In genomic region chr2:167368328-167368727, GRCm38 (mm10) we compare ENCODE assay signal across 9 mouse cellular contexts. TPM values are rescaled to one million over a fixed set of nuclear protein-coding genes. Genes with fewer than 3 reads are reported as not detected.
DNase-seq lines count a peak whose midpoint lies in the region; ATAC-seq and TF ChIP-seq lines count a peak whose summit lies in the region.
"Had no signal": no experiment of that assay in that cellular context is flagged by ENCODE, and none has a peak within 500 bp of the region (broad histone marks: within the 10 kb centered on the region; RNA-seq: fewer than 3 reads in every experiment).

No protein-coding gene starts in this region.

- DNase-seq in heart, postnatal 4 days: no peak
- DNase-seq in MN1 (ENCODE audit: low spot score): peak; percentile 49
- DNase-seq in liver, postnatal 0 days: peak; percentile 78
- DNase-seq in spleen, postnatal 36 days (ENCODE audit: low spot score in 2 of 2): peak; percentile 95 to 96
- no peak for DNase-seq in cerebellum, postnatal 10 days
- no peak for DNase-seq in left cerebral cortex, adult 18-20 months (ENCODE audit: low spot score in 2 of 2)
- no peak for DNase-seq in retina, embryonic 14.5 days (ENCODE audit: low spot score)

- H3K4me1 ChIP-seq in heart, embryonic 16.5 days (ENCODE audit: control insufficient read depth, insufficient read depth, low read length): peaks cover 9% of the 10 kb centered on the region
- H3K4me1 ChIP-seq in liver, postnatal 0 days (ENCODE audit: insufficient read depth): peaks cover 6% of the 10 kb centered on the region; the same call in 1 of the 2 replicates

- ATAC-seq in heart, embryonic 16.5 days (replicated peaks; ENCODE audit: extremely low read depth, insufficient read depth, low FRiP score): peak; percentile 49
- ATAC-seq in liver, postnatal 0 days: peak; percentile 75

- peak overlapping the region; percentile 23; the same call in 1 of the 2 replicates for H3K27ac ChIP-seq in heart, embryonic 16.5 days (ENCODE audit: low read length)
- H3K27ac ChIP-seq in liver, postnatal 0 days (ENCODE audit: low read depth): peak overlapping the region; percentile 83
- H3K27ac ChIP-seq: heart, adult 2 months had no signal

- no peaks in the 10 kb centered on the region for H3K36me3 ChIP-seq in heart, embryonic 16.5 days (ENCODE audit: control insufficient read depth, insufficient read depth)
- no peaks in the 10 kb centered on the region for H3K36me3 ChIP-seq in liver, postnatal 0 days (replicated peaks; ENCODE audit: insufficient read depth, low read length)

- H3K4me3 ChIP-seq in heart, embryonic 16.5 days (ENCODE audit: low read length): peak overlapping the region; percentile 16
- no peak overlapping the region for H3K4me3 ChIP-seq in liver, postnatal 0 days (ENCODE audit: low read depth, low read length)
- H3K4me3 ChIP-seq: heart, adult 2 months had no signal

- peak overlapping the region; percentile 44 for H3K4me2 ChIP-seq in heart, embryonic 16.5 days (ENCODE audit: low read depth, low read length)
- peak overlapping the region; percentile 58 for H3K4me2 ChIP-seq in liver, postnatal 0 days (ENCODE audit: low read depth, low read length)

- no peak for TF ChIP-seq CTCF in liver, postnatal 0 days (IDR thresholded peaks at IDR 0.05; ENCODE audit: low read depth)

- H3K9ac ChIP-seq in heart, embryonic 16.5 days (ENCODE audit: low read length): no peak overlapping the region
- H3K9ac ChIP-seq in liver, postnatal 0 days (replicated peaks): no peak overlapping the region

- H3K27me3 ChIP-seq in heart, embryonic 16.5 days (ENCODE audit: control insufficient read depth, insufficient read depth, low read length): no peaks in the 10 kb centered on the region
- H3K27me3 ChIP-seq in liver, postnatal 0 days (ENCODE audit: insufficient read depth, low read length): no peaks in the 10 kb centered on the region

- peaks cover 5% of the 10 kb centered on the region; the same call in 1 of the 2 replicates for H3K9me3 ChIP-seq in heart, embryonic 16.5 days (replicated peaks; ENCODE audit: control insufficient read depth, low read length)
- H3K9me3 ChIP-seq in liver, postnatal 0 days (ENCODE audit: low read length): no peaks in the 10 kb centered on the region

- no peak for TF ChIP-seq EP300 in liver, postnatal 0 days (IDR thresholded peaks at IDR 0.05; ENCODE audit: low read depth)

- 48% methylated on average over 8 of the region's 9 CpGs for WGBS in heart, embryonic 16.5 days
- WGBS in liver, postnatal 0 days (ENCODE audit: insufficient replicate concordance): 18% methylated on average over 9 of the region's 9 CpGs

RNA-seq across cellular contexts. Expression of gene B4galt5, which starts 19.3 kb away (rescaled TPM):
- 8.1 and 8.3 TPM in 2 replicates for polyA plus RNA-seq in heart, embryonic 16.5 days (2015; fragmentation: Nextera tagmentation; extraction: Ambion mirVana)
- total RNA-seq in heart, postnatal 4 days (2021): 10 to 100 TPM; 30.3 to 33.9 TPM
- 3.2 and 4.2 TPM in 2 replicates for polyA plus RNA-seq in liver, postnatal 0 days (2015; fragmentation: Nextera tagmentation; extraction: Ambion mirVana)
- 10 to 100 TPM; 54.3 to 54.8 TPM for total RNA-seq in left cerebral cortex, adult 18-20 months (2021)

RNA-seq across cellular contexts. Expression of gene Slc9a8, which starts 53.2 kb away (rescaled TPM):
- polyA plus RNA-seq in heart, embryonic 16.5 days (2015; fragmentation: Nextera tagmentation; extraction: Ambion mirVana): 19.1 and 20.1 TPM in 2 replicates
- 10 to 100 TPM; 29.4 to 30.5 TPM for total RNA-seq in heart, postnatal 4 days (2021)
- polyA plus RNA-seq in liver, postnatal 0 days (2015; fragmentation: Nextera tagmentation; extraction: Ambion mirVana): 7.5 and 9.3 TPM in 2 replicates
- 10 to 100 TPM; 26.2 to 32.4 TPM for total RNA-seq in left cerebral cortex, adult 18-20 months (2021)

Comparison
In these comparisons a context has a peak if more than half of its experiments do, and no peak if none do; other contexts are left out.
1. DNase-seq: peak in MN1 (single experiment), liver, postnatal 0 days (single experiment) and spleen, postnatal 36 days (2 of 2); none in heart, postnatal 4 days (single experiment), cerebellum, postnatal 10 days (0 of 2), left cerebral cortex, adult 18-20 months (0 of 2) and retina, embryonic 14.5 days (single experiment).